Mouse (Mus musculus) stomach, embryonic 14.5 days (tissue): Measurements from ENCODE around the gene A730071L15Rik. TPM values are rescaled to one million over a fixed set of nuclear protein-coding genes. Genes with fewer than 3 reads are reported as not detected.

Experiments
- ATAC-seq: fragments of 200-750 bp; cut with Nextera tagmentation; 2 replicates; pipeline ENCODE4 v1.8.0; 2017; ENCODE audit warnings: low read depth, moderate TSS enrichment; ENCODE audit not compliant: insufficient number of reproducible peaks, insufficient read depth, low FRiP score
- H3K27ac ChIP-seq: fragments of 300-500 bp; sonication (generic); 2 replicates; pipeline ENCODE4 v1.5.1; 2014; ENCODE audit warnings: mild to moderate bottlenecking, low read length, moderate library complexity, mixed read lengths
- H3K27me3 ChIP-seq: fragments of 300-500 bp; sonication (generic); 2 replicates; pipeline ENCODE4 v1.6.1; 2014; ENCODE audit warnings: low read length, control low read depth, mixed read lengths; ENCODE audit not compliant: control insufficient read depth, insufficient read depth
- H3K36me3 ChIP-seq: fragments of 300-500 bp; sonication (generic); 2 replicates; pipeline ENCODE4 v1.6.1; 2014; ENCODE audit warnings: mild to moderate bottlenecking, control low read depth, low read length, moderate library complexity, mixed read lengths; ENCODE audit not compliant: control insufficient read depth, insufficient read depth
- H3K4me1 ChIP-seq: fragments of 300-500 bp; sonication (generic); 2 replicates; pipeline ENCODE4 v1.6.1; 2014; ENCODE audit warnings: low read length, control low read depth, mixed read lengths; ENCODE audit not compliant: control insufficient read depth, insufficient read depth
- H3K4me2 ChIP-seq: fragments of 300-500 bp; sonication (generic); replicated peaks from 2 replicates; pipeline ENCODE4 v1.6.1; 2014; ENCODE audit warnings: low read depth, low read length, control low read depth
- H3K4me3 ChIP-seq: fragments of 300-500 bp; sonication (generic); 2 replicates; pipeline ENCODE4 v1.5.1; 2014; ENCODE audit warnings: low read depth, low read length, control low read depth
- H3K9ac ChIP-seq: fragments of 300-500 bp; sonication (generic); replicated peaks from 2 replicates; pipeline ENCODE4 v1.6.1; 2014; ENCODE audit warnings: low read depth, mild to moderate bottlenecking, control low read depth, low read length, moderate library complexity, mixed read lengths
- H3K9me3 ChIP-seq: fragments of 300-500 bp; sonication (generic); 2 replicates; pipeline ENCODE4 v1.6.1; 2016; ENCODE audit warnings: low read depth, low read length, control low read depth; ENCODE audit not compliant: control insufficient read depth
- WGBS: fragments of 180-500 bp; shearing (Covaris S2); extraction: QIAGEN DNeasy Blood & Tissue Kit; methylation state at CpG from one replicate; pipeline ENCODE4 v1.1.7; 2014; 5-methylcytosine and 5-hydroxymethylcytosine counted together
- polyA plus RNA-seq: library from polyadenylated mRNA; unstranded; fragments of >200 nt; fragmentation: Nextera tagmentation; extraction: Ambion mirVana; gene quantifications from 2 replicates; pipeline ENCODE4 v1.2.1, GENCODE M21; 2014

A730071L15Rik gene
- 0.64 and 0.93 TPM in 2 replicates for polyA plus RNA-seq

- peak within 1 kb of the TSS; percentile 82 for H3K9ac ChIP-seq
- peak; percentile 75 for ATAC-seq
- peaks cover 10% of the 10 kb centered on the region for H3K4me1 ChIP-seq
- under 1% methylated on average over 35 of the region's 35 CpGs for WGBS
- H3K9me3 ChIP-seq: no peaks in the 10 kb centered on the region
- H3K4me2 ChIP-seq: peak within 1 kb of the TSS; percentile 57
- peak within 1 kb of the TSS; percentile 97 for H3K4me3 ChIP-seq
- no peaks in the 10 kb centered on the region; the same call in 1 of the 2 replicates for H3K36me3 ChIP-seq
- H3K27ac ChIP-seq: peak within 1 kb of the TSS; percentile 95
- H3K27me3 ChIP-seq: no peaks in the 10 kb centered on the region
Measured at GRCm38 (mm10) chr11:6199410-6200086, at the start of gene A730071L15Rik. Gene A730071L15Rik, plus strand, starts transcription at chr11:6200029.

DNA sequence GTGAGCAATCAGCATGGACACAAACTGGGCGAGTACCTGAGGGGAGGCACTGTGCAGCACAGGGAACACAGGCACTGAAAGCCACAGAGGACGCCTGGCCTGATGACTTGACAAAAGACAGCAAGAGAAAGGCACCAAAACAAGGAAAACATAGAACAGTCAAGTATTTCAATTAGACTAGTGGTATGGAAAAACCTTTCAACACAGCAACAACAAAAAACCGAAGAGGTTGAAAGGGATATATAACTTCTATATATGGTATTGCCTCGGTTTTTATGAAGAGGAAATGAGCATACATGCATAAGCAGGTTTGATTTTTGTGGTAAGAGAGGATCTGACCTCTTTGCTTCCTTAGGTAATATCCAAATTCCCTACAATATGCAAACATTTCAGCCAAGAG, 47.0 kb upstream of the A730071L15Rik start:
- Histone ChIP-seq H3K4me2 (no peak overlapping the region), H3K27ac (no peak overlapping the region), H3K4me3 (no peak overlapping the region), H3K27me3 (no peaks in the 10 kb centered on the region), H3K9me3 (no peaks in the 10 kb centered on the region), H3K4me1 (no peaks in the 10 kb centered on the region; the same call in 1 of the 2 replicates), H3K36me3 (peaks cover 13% of the 10 kb centered on the region; the same call in 1 of the 2 replicates), H3K9ac (no peak overlapping the region)
- 85% methylated on average over 4 of the region's 4 CpGs for WGBS
- ATAC-seq: no peak

DNA sequence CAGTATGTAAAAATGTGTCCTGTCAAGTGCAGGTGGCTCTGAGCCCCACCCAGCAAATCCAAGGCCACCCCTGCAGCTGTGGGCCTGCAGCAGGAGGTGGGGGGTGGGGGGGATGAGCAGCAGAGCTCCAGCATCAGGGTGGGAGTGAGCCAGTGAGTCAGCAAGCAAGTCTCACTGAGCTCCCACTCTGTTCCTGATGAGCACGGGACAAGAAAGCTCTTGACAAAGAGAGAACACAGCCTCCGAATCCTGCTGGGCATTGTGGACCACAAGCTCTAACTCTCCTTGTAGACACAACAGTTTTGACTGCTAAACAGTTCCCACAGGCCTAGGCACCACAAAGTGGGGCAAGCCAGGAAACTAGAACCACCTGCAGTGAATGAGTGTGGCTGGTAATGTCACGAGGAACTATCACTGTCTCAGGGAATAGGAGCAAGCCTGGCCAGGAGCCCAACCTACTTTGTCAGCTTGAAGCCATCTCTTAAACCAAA, 45.6 kb upstream of the A730071L15Rik start:
- Histone ChIP-seq H3K9me3 (no peaks in the 10 kb centered on the region), H3K27me3 (no peaks in the 10 kb centered on the region), H3K4me1 (no peaks in the 10 kb centered on the region; the same call in 1 of the 2 replicates), H3K9ac (no peak overlapping the region), H3K36me3 (peaks cover 5% of the 10 kb centered on the region; the same call in 1 of the 2 replicates), H3K4me3 (no peak overlapping the region), H3K4me2 (no peak overlapping the region), H3K27ac (no peak overlapping the region)
- WGBS: 60% methylated on average over 3 of the region's 3 CpGs
- ATAC-seq: no peak

- H3K4me2 ChIP-seq: no peak overlapping the region
- H3K4me1 ChIP-seq: no peaks in the 10 kb centered on the region; the same call in 1 of the 2 replicates
- no peak overlapping the region for H3K9ac ChIP-seq
- H3K9me3 ChIP-seq: no peaks in the 10 kb centered on the region
- no peaks in the 10 kb centered on the region for H3K27me3 ChIP-seq
- H3K4me3 ChIP-seq: no peak overlapping the region
- WGBS: 84% methylated on average over 5 of the region's 5 CpGs
- no peak overlapping the region for H3K27ac ChIP-seq
- H3K36me3 ChIP-seq: no peaks in the 10 kb centered on the region
- no peak for ATAC-seq
Measured at GRCm38 (mm10) chr11:6156651-6157050, 43.2 kb upstream of the A730071L15Rik start.

DNA sequence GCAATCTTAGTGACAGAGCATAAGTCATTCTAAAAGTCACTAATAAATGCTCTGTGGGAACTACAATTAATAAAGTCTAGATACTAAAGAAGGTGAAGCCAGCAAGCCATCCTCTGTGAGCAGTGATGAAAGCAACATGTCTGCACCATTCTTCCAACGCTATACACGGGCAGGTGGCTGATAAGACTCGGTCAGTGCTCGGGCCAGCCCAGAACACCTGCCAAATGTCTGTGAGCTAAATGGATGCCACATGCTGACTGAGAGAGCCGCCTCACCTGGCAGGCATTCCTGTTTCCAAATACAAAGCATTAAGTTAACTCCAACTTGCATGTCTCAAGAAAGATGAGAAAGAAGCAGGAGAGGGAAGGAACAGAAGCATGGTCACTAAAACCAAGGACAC, 42.7 kb upstream of the A730071L15Rik start:
- Histone ChIP-seq H3K9me3 (no peaks in the 10 kb centered on the region), H3K4me2 (no peak overlapping the region), H3K4me1 (no peaks in the 10 kb centered on the region; the same call in 1 of the 2 replicates), H3K27ac (no peak overlapping the region), H3K9ac (no peak overlapping the region), H3K4me3 (no peak overlapping the region), H3K36me3 (no peaks in the 10 kb centered on the region), H3K27me3 (no peaks in the 10 kb centered on the region)
- no peak for ATAC-seq
- 69% methylated on average over 5 of the region's 5 CpGs for WGBS

GRCm38 (mm10) chr11:6158515-6158914, 41.3 kb upstream of the A730071L15Rik start:
- ATAC-seq: no peak
- no peaks in the 10 kb centered on the region for H3K27me3 ChIP-seq
- H3K27ac ChIP-seq: no peak overlapping the region
- H3K4me3 ChIP-seq: no peak overlapping the region
- no peaks in the 10 kb centered on the region; the same call in 1 of the 2 replicates for H3K4me1 ChIP-seq
- H3K9ac ChIP-seq: no peak overlapping the region
- H3K9me3 ChIP-seq: no peaks in the 10 kb centered on the region
- WGBS: 80% methylated on average over 1 of the region's 1 CpGs
- no peak overlapping the region for H3K4me2 ChIP-seq
- H3K36me3 ChIP-seq: no peaks in the 10 kb centered on the region

GRCm38 (mm10) chr11:6159704-6160275, 40.0 kb upstream of the A730071L15Rik start:
- Histone ChIP-seq H3K4me2 (no peak overlapping the region), H3K27ac (no peak overlapping the region), H3K9me3 (no peaks in the 10 kb centered on the region), H3K36me3 (no peaks in the 10 kb centered on the region), H3K4me3 (no peak overlapping the region), H3K27me3 (no peaks in the 10 kb centered on the region), H3K9ac (no peak overlapping the region), H3K4me1 (no peaks in the 10 kb centered on the region)
- no peak for ATAC-seq
- 88% methylated on average over 4 of the region's 4 CpGs for WGBS

GRCm38 (mm10) chr11:6160663-6161271, 39.1 kb upstream of the A730071L15Rik start:
- H3K4me3 ChIP-seq: no peak overlapping the region
- H3K9me3 ChIP-seq: no peaks in the 10 kb centered on the region
- 75% methylated on average over 3 of the region's 3 CpGs for WGBS
- H3K36me3 ChIP-seq: no peaks in the 10 kb centered on the region
- H3K4me2 ChIP-seq: no peak overlapping the region
- H3K9ac ChIP-seq: no peak overlapping the region
- no peaks in the 10 kb centered on the region for H3K27me3 ChIP-seq
- no peaks in the 10 kb centered on the region for H3K4me1 ChIP-seq
- no peak overlapping the region for H3K27ac ChIP-seq
- ATAC-seq: no peak
